Mouse (Mus musculus) T-helper 2 cell (primary cell): ENCODE results near the gene Mymx.

Source experiments
- in situ Hi-C: fragments of 300-600 bp; cut with MboI, MseI; formaldehyde crosslinking; loops from one replicate; pipeline ENCODE4 v1.15.1; 2025; ENCODE audit warnings: high pct_unique_total_duplicates

Gene Mymx

GRCm38 (mm10) chr17:45610144-45610866 is 8.4 kb upstream of the Mymx start:
- in situ Hi-C loops: no loop called here

GRCm38 (mm10) chr17:45608396-45608795 is 6.5 kb upstream of the Mymx start:
- in situ Hi-C loops: loop anchor here (10.0 kb wide), 1 partner anchor 1406 kb away; the partner anchor contains the start of gene Ubr2

GRCm38 (mm10) chr17:45606992-45607879 is 5.3 kb upstream of the Mymx start:
- in situ Hi-C loops: loop anchor here (10.0 kb wide), 1 partner anchor 1408 kb away; the partner anchor contains the start of gene Ubr2

- in situ Hi-C loops: loop anchor here (10.0 kb wide), 1 partner anchor 1412 kb away; the partner anchor contains the start of gene Ubr2
Observed at GRCm38 (mm10) chr17:45602984-45603383, 1.1 kb upstream of the Mymx start.

GRCm38 (mm10) chr17:45601325-45601724 is 577 bp downstream of the Mymx start:
- in situ Hi-C loops: loop anchor here (10.0 kb wide), 1 partner anchor 1413 kb away; the partner anchor contains the start of gene Ubr2

- in situ Hi-C loops: loop anchor here (10.0 kb wide), 1 partner anchor 1415 kb away; the partner anchor contains the start of gene Ubr2
Observed at GRCm38 (mm10) chr17:45600267-45600666, 1.6 kb downstream of the Mymx start.

- in situ Hi-C loops: loop anchor here (10.0 kb wide), 1 partner anchor 1415 kb away; the partner anchor contains the start of gene Ubr2
Observed at GRCm38 (mm10) chr17:45599446-45600242, 2.3 kb downstream of the Mymx start, which contains the start of gene Slc29a1. Slc29a1 (minus strand) TSS chr17:45599606.

- in situ Hi-C loops: no loop called here
Observed at GRCm38 (mm10) chr17:45598891-45599290, 3.0 kb downstream of the Mymx start.

- in situ Hi-C loops: no loop called here
Observed at GRCm38 (mm10) chr17:45598376-45598775, 3.5 kb downstream of the Mymx start.

- in situ Hi-C loops: no loop called here
Observed at GRCm38 (mm10) chr17:45597787-45598186, 4.1 kb downstream of the Mymx start.

- in situ Hi-C loops: no loop called here
Observed at GRCm38 (mm10) chr17:45596631-45597396, 5.1 kb downstream of the Mymx start.

GRCm38 (mm10) chr17:45595736-45596390 is 6.0 kb downstream of the Mymx start:
- in situ Hi-C loops: no loop called here

GRCm38 (mm10) chr17:45594881-45595735 is 6.8 kb downstream of the Mymx start:
- in situ Hi-C loops: no loop called here

GRCm38 (mm10) chr17:45594195-45594594 is 7.7 kb downstream of the Mymx start:
- in situ Hi-C loops: no loop called here

GRCm38 (mm10) chr17:45593479-45593878 is 8.4 kb downstream of the Mymx start:
- in situ Hi-C loops: no loop called here

- in situ Hi-C loops: no loop called here
Observed at GRCm38 (mm10) chr17:45592606-45593431, 9.1 kb downstream of the Mymx start.

GRCm38 (mm10) chr17:45591701-45592605 is 9.9 kb downstream of the Mymx start:
- in situ Hi-C loops: no loop called here
